Mouse (Mus musculus) MEL-GATA-1-ER (cell line): Measurements from ENCODE around the gene Cbln3.
A peak's percentile ranks its signal among the peaks of the same experiment; 100 is the strongest.

Experiments
- DNase-seq: peaks from one replicate; pipeline ENCODE4 v3.0.0-alpha.2; 2012; ENCODE audit warnings: low read depth; ENCODE audit errors: extremely low read depth

The Cbln3 gene

DNA sequence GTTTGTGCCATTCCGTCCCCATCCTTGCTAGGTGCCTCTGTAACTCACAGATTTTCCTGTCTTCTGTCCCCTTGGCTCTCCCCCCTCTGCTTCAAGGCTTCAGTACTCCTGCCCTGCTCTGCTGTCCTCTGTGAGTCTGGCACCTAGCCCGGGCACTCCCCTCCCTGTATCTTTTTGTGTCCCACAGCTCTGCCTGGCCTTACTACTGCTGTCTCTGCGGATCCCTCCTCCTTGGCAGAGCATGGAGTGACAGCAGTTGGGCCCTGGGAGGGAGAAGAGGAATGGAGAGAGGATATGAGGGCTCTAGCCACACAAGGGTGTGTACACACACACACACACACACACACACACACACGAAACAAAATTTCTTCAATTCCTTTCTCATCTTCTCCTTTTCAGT is at the start of gene Cbln3:
TSS of gene Cbln3 (minus strand) at position 227 of the 400 bp plus-strand sequence.
- peak; percentile 47 for DNase-seq

DNA sequence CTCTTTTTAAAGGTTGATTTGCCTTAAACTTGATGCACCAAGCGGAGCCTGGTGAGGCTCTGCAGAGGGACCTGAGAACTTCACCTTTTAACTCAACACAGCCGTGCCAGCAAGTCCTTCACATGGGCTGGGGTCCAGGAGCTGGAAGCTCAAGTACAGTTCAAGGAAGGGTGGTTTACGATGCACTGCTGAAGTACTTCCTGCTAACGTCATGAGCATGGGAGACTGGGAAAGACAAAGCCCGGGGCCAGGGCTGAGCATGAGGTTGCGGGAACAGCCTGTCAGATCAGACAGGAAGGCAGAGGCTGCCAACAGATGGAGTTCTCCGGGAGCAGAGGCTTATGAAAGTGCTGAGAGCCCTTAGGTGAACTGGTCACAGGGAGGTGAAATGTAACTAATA is 49.4 kb upstream of the Cbln3 start:
- DNase-seq: no peak

DNA sequence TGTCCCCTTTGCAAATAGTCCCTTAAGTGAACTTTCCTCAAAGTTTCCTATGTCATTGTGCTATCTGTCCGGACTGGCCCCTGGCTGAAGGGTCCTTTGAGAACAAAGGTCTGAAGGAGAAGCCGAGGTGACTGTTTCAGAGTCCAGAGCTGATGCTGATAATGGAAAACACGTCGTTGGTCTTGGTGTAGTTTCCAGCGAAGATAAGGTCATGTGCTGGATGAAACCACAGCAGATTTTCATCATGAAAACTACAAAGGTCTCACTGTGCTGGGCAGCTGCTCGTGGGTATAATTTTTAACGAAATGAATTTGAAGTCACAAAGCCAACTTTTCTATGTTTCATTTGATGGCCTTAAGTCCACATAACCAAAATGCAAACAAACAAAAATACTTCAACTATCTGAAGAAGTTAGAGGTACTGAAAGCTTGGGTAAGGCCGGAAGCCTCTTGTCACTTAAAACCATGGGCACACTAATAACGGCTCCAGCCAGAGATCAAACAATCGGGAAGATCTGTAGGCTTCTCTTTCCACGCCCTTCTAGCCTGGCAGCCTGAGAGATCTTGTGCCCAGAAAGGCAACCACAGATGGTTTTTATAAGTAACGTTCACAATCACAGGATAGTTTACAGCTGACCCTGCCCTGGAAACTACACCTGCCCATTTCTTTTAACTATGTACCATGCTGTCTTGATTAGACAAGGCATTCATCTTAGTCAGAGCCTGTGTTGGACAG is 45.2 kb upstream of the Cbln3 start:
- no peak for DNase-seq

DNA sequence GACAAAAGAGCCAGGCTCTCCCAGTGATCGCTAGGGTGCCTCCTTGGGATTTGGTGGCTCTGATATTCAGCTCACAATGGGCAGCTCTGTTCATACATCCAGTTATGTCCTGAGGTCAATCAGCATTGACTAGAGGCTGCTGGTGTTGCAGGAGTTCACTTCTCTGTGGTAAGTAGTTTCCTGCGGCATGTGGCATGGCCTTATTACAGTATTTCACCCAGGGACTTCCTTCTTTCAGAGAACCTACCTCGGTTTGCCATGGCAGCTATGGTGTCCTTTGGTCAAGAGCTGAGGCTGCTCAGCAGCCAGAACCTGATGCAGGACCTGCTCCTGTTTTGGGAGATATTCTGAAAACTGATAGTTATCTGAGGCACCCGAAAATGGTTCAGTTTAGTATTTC is 42.7 kb upstream of the Cbln3 start:
- no peak for DNase-seq

DNA sequence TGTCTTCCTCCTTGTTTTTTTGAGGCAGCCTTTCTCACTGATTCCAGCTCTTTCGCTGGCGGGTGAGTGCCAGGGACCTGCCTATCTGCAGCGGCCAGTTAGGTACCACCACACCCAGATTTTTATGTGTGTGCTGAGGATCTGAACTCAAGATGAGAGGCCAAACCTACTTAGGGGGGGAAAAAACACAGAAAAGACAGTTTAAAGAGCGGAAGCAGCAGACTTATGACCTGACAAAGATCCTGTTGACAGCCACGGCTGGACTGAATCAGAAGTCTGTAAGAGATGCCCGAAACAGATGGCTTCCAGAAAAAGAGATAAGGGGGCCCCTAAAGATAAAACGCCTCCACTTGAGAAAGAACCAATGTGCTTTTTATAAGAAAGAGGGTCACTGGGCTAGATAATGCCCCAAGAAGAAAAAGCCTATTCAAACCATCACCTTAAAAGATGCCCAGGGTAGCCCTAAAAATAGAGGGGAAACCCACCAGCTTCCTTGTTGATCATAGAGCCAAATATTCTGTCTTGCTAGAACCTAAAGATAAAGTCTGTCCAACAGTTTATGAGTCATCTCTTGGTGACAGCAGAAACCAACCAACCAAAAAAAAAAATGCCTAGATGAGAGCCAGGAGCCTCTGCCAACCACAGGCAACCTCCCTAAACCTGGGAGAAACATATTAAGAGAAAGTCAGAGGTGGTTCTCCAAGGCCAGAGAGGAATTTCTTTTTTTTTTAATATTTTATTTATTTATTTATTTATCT is 38.5 kb upstream of the Cbln3 start:
- DNase-seq: peak; percentile 72

DNA sequence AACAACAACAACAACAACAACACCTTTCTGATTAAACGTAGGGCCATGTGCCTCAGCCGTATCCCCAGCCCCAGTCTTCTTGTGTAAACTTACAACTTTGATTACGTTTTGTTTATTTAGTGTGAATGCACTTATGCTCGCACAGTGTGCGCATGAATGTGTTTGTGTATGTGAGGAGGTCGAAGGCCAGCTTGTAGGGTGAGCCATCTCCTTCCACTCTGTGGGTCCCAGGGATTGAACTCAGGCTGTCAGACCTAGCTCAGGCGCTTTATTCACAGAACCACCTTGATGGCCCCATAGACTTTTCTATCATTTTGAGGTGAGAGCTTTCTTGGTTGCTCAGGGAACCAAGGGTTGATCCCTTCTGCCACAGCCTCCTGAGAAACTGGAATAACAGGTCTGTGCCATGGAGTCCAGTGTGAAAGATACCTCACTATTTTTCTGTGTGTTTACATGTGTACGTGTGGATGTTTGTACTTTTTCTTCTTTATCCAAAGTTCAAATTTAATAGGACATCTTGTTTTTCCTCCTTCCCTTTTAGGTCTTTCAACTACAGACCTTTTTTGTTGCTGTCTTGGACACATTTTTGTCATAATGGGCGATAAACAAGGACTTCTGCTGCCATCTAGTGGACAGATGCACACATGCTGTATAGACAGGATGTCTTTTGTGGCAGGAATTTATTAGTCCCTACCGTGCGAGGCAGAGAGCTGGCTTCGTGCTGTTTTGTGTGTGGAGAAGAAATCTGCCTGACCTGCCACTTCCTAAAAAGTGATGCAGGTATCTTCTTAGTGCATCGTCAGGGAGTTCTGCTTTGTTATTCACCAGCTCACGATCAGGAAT is 34.3 kb upstream of the Cbln3 start:
- DNase-seq: peak; percentile 83

DNA sequence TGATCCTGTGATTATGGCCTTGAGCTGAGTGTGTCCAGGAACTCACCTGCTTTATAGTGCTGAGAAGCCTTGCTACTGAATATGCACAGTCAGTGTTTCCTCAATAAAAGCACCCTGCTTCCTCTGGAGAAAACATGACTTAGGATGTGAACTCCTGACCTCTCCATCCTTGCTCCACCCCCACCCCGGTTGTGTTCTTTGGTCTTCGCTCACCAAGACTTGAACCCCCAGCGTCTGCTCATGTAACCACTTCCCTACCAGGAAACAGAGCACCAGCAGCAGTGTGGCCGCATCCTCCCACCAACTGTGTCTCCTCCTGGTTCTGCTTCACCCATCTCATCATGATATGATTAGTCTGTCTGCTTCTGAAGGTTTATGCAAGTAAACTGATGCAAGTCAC is 29.2 kb upstream of the Cbln3 start:
- DNase-seq: no peak

DNA sequence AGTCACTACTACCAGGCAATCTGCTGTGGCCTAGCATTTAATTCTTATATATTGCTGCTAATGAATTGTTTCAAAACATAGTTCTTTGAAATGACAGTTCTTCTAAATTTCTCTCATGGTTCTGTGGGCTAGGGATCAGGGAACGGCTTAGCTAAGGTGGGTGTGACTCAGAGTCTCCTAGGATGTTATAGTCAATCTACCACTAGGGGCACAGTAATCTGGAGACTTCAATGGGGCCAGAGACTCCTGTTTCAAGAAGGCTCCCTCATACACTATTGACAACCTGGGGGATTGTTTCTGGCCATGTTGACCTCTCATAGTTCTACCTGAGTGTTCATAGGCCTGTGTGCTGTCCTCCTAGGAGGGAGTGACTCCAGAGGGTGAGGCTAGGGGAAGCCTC is 21.3 kb upstream of the Cbln3 start:
- DNase-seq: no peak

DNA sequence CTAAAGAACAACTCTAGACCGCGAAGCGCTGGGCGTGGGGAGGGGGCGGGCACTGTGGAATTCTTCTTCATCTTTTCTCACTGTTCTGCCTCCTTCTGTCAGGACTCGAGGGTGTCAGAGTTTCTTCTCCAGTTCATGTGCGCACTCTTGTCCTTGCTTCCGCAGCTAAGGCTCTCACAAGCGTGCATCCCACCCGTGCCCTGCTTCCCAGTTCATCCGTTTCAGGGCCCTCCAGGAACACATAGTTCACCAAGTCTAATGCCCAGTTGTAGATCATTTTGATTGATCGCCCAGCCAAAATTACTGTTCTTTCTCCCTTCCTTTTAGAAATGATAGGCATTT is 16.2 kb upstream of the Cbln3 start:
- no peak for DNase-seq

DNA sequence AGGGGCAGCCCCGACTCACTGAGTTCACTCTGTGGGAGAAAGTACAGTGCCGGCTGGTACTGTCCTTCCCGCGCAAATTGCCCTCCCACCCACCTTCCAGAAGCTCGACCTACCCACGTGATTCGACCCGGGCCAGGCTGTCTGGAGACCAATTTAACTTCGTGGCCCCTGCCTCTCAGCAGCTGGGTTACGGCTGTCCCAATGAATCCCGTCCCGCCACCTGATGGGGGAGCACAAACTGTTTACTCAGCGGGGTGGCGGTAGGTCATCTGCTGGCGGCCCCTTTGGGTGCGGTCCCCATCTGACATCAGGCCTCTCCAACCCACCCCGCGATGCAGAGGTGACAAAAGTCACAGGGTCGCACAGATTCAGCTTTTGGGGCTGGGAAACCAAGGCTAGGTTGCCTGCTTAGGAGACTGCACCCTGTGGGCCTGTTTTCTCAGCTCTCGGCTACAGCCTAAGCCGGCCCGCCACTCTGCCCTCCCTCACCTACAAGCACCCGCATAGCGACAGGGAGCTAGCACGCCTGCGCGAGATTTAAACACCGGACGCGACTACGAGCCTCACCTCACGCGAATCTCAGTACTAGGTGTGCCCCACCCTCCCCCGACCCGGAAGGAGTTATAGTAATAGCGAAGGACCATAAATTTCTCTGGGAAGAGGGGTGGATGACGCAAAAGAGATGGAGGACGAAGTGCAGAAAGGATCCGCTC is 15.7 kb upstream of the Cbln3 start, which contains the start of gene Sdr39u1:
TSS of gene Sdr39u1 (minus strand) at position 593 of the 713 bp plus-strand sequence.
- no peak for DNase-seq

DNA sequence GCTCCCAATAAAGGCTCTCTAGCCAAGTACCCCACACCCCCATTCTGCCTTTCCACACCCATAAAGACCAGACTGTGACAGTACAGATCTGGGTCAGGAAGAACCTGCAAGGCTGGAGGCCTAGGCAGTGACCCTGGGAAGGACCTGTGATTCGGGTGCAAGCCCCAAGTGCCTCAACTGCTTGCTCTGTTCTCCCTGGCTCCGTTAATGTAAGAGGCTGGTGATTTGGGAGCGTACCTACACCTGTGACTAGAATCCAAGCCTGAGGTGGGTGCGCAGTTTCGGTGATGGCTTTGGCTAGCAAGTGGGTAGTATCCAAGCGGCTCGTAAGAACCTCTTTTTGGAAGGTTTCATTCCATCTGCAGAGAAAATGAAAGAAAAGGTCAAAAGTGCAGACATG is 14.8 kb upstream of the Cbln3 start:
- DNase-seq: no peak

DNA sequence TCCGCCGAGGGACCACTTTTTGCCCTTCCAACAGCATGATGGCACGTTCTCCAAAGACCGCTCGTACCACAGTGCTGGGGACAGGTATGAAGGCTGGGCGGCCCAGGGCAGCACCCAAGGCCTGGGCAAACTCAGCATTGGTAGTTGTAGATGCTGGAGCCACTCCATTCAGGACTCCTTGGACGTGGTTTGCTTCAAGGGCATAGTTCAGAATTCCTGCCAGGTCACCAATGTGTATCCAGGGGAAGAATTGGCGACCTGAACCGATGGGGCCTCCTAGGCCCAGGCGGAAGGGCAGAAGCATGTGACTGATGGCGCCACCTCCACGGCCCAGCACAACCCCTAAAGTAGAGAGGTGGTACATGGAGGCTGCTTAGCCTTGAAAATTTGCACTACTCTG is 13.5 kb upstream of the Cbln3 start:
- DNase-seq: no peak

DNA sequence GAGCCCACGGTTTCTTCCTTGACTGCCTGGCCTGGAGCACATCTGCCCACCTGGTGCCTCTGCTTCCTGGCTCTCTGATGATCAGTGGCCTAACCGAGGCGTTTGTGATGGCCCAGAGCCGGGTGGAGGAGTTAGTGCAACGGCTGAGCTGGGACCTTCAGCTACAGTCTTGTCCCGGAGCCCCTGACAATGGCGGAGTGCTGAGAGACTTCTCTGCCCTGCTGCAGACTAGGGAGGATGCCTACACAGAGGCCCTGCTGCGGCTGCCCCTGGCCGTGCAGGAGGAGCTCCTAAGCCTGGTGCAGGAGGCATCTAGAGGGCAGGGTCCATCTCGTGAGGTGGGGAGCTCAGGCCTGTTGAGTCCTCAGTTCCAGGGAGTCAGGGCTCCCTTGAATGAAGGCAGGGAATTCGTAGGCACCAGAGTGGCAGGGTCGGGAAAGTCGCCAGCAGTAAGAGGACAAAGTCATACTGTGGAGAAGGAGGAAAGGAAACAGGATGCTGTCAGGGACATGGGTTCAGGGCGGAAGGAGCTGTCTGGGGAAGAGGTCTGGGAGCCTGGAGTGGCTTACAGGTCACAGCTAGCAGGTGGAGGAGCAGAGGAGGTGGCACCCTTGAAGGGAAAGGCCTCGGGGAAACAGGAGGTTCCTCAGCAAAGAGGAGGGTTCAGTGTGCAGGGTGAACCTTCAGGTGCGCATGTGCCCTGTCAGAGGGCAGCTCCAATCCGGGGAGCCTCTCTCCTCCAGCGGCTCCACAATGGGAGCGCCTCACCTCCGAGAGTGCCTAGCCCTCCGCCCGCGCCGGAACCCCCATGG is 2.6 kb upstream of the Cbln3 start:
- no peak for DNase-seq

DNA sequence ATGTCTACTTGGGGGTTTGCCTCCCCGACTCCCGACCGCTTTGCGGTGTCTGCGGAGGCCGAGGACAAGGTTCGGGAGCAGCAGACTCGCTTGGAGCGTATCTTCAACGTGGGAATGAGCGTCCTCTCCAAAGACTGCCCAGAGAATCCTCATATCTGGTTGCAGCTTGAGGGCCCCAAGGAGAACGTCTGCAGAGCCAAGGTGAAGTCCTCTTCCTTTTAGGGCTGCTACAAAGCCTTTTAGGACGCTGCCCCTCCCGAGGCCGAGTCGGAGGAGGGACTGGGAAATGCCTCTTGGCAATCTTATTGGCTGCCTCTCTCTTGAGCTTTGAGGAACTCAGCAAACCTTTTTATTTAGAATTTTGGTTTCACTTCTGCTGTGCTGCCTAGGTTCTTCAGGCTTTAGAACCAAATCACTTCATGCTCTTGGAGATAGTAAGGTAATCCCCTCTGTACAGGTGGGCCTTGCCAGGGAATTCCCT is 1.6 kb upstream of the Cbln3 start:
- DNase-seq: peak; percentile 84

DNA sequence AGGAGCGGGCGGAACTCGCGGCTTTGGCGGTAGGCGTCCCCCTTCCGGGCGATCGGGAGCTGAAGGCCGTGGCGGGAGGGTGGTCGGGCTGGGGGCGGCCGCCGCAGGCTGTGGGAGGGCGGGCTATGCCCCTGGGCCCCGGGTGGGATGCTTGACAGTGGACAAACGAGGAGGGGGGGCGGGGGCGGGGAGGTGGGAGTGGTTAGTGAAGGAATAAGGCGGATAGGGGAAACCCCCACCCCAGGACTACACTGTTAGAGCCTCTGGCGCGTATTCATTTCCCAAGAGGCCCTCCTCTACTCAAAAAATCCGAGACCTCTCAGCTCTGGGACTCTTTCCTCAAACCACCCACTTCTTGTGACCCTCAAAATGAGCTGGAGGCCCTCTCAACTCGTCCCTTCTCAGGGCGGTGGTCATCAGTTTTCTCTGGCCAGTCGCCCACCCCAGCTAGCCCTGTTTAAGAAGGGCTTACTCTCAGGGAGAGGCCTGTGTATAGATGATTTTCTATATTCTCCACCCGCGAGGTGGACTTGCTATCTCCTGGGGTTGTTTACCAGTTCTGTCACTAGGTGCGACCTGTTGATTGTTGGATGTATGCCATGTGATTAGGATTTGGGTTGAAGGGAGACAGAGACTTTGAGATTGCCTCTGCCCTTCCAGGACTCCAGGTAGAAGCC is 1.1 kb upstream of the Cbln3 start:
- peak; percentile 27 for DNase-seq

DNA sequence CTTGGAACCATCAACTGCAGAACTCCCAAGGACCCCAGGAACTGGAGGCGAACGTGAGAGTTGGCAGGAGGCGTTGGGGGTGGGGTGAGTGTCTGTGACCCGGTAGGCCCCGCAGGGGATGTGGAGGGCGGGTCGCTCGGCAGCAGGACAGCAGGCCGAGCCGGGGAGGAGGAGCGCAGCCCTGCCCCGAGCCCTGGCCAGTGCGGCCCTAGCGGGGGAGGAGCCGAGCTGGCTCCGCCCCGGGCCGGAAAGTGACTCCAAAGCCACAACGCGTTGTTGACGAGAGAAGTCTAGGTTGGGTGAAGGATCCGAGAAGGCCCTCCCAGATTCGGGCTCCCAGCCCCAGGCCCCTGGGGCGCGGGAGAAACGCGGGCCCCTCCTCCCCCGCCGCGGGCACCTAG is 521 bp upstream of the Cbln3 start, which contains the start of gene Khnyn:
TSS of gene Khnyn (plus strand) at position 235 of the 401 bp plus-strand sequence.
- peak; percentile 81 for DNase-seq

DNA sequence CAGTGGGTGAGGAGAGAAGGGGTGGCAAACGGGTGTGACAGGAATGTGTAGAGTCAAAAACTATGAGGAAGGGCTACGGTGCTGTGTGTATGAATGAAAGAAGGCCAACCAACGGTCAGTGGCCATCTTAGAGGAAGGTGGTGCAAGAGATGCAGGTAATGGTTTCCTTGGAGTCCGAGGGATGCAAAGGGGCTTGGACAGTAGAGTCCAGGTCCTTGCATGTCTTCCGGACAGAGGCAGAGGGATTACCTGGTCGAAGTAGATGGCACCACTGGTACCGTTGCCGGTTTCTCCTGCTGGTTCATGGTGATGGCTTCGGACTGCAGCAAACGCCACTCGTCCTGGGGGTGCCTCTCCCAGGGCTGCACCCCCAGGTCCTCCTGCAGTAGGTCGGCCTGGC is 529 bp downstream of the Cbln3 start:
- DNase-seq: no peak

DNA sequence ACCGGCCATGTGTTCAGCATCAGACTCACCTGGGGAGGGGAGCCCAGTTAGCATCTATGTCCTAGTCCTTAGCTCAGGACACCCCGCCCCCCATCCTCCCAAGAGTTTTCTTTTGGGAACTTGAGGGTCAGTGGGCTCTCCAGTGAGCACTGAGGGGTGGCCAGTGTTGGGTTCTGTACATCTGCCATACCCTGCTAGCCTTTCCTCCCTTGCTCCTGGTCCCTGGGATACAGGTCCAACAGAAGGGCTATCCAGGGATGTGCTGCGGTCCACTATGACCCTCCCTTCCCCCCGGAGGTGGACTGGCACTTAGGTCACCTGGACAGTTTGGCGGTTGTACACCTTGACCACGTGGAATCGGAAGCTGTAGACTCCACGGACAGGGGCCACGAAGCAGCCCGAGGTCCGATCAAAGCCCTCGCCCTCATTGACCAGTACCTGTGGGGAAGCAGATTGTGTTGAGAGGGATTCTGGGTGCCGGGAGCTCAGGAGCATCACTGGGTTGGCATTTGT is 987 bp downstream of the Cbln3 start:
- no peak for DNase-seq

DNA sequence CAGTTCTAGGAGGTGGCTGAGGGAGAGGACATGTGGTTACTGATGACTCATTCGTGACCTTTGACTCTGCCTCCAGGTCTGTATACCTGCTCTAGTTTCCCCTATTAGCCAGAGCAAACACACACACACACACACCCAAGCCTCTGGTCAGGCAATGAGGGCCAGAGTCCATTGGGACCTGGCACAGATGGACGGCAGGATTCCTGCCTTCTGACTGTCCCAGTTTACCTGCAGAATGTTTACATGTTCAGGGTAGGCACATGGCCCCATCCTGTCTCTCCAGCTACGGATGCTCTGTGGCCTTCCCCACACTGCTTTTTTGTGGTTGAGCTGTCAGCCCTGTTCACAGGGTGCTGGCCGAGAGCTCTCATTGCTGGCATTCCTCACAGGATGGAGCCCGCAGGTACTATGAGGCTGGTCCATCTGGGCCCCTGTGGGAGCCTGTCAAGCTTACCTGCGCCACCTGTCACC is 2.0 kb downstream of the Cbln3 start:
- no peak for DNase-seq
